Mouse (Mus musculus) liver, embryonic 16.5 days (tissue): ENCODE measurements around the gene Scn1a. TPM values are rescaled to one million over a fixed set of nuclear protein-coding genes. Genes with fewer than 3 reads are reported as not detected.

Source experiments
- ATAC-seq: fragments of 200-750 bp; cut with Nextera tagmentation; 2 replicates; pipeline ENCODE4 v1.8.0; 2017; ENCODE audit warnings: low read depth, mild to moderate bottlenecking, moderate number of reproducible peaks, moderate library complexity
- H3K27ac ChIP-seq: fragments of 300-500 bp; sonication (generic); 2 replicates; pipeline ENCODE4 v1.5.1; 2014; ENCODE audit warnings: mild to moderate bottlenecking, low read length
- H3K27me3 ChIP-seq: fragments of 300-500 bp; sonication (generic); 2 replicates; pipeline ENCODE4 v1.6.1; 2014; ENCODE audit warnings: low read depth, low read length, mixed read lengths; ENCODE audit not compliant: control insufficient read depth, insufficient read depth
- H3K36me3 ChIP-seq: fragments of 300-500 bp; sonication (generic); 2 replicates; pipeline ENCODE4 v1.6.1; 2014; ENCODE audit warnings: mild to moderate bottlenecking; ENCODE audit not compliant: control insufficient read depth, insufficient read depth
- H3K4me1 ChIP-seq: fragments of 300-500 bp; sonication (generic); 2 replicates; pipeline ENCODE4 v1.6.1; 2014; ENCODE audit warnings: low read depth, low read length, mixed read lengths; ENCODE audit not compliant: control insufficient read depth
- H3K4me2 ChIP-seq: fragments of 300-500 bp; sonication (generic); 2 replicates; pipeline ENCODE4 v1.6.1; 2014; ENCODE audit warnings: low read depth, low read length, mixed read lengths
- H3K4me3 ChIP-seq: fragments of 300-500 bp; sonication (generic); 2 replicates; pipeline ENCODE4 v1.5.1; 2014; ENCODE audit warnings: low read depth, mild to moderate bottlenecking, low read length
- H3K9ac ChIP-seq: fragments of 300-500 bp; sonication (generic); 2 replicates; pipeline ENCODE4 v1.6.1; 2014; ENCODE audit warnings: low read depth, low read length
- H3K9me3 ChIP-seq: fragments of 300-500 bp; sonication (generic); replicated peaks from 2 replicates; pipeline ENCODE4 v1.6.1; 2016; ENCODE audit warnings: low read length; ENCODE audit not compliant: control insufficient read depth
- WGBS: fragments of 180-500 bp; shearing (Covaris S2); extraction: QIAGEN DNeasy Blood & Tissue Kit; methylation state at CpG from one replicate; pipeline ENCODE4 v1.1.7; 2014; ENCODE audit not compliant: insufficient replicate concordance; 5-methylcytosine and 5-hydroxymethylcytosine counted together
- polyA plus RNA-seq: library from polyadenylated mRNA; unstranded; fragments of >200 nt; fragmentation: Nextera tagmentation; extraction: Ambion mirVana; gene quantifications from 2 replicates; pipeline ENCODE4 v1.2.1, GENCODE M21; 2015

Gene Scn1a
- polyA plus RNA-seq: not detected in 2 replicates

GRCm38 (mm10) chr2:66440711-66441110 lies at the start of gene Scn1a:
Gene Scn1a (minus strand): TSS chr2:66440840.
- 14% methylated on average over 7 of the region's 7 CpGs for WGBS
- H3K9ac ChIP-seq: no peak within 1 kb of the TSS
- no peaks in the 10 kb centered on the region for H3K4me1 ChIP-seq
- no peaks in the 10 kb centered on the region for H3K9me3 ChIP-seq
- no peak within 1 kb of the TSS for H3K27ac ChIP-seq
- no peaks in the 10 kb centered on the region for H3K36me3 ChIP-seq
- H3K4me3 ChIP-seq: no peak within 1 kb of the TSS
- ATAC-seq: no peak
- no peak within 1 kb of the TSS for H3K4me2 ChIP-seq
- no peaks in the 10 kb centered on the region for H3K27me3 ChIP-seq

- Histone ChIP-seq H3K9me3 (no peaks in the 10 kb centered on the region), H3K4me2 (no peak overlapping the region), H3K9ac (no peak overlapping the region), H3K27me3 (no peaks in the 10 kb centered on the region), H3K4me1 (no peaks in the 10 kb centered on the region), H3K4me3 (no peak overlapping the region), H3K27ac (no peak overlapping the region), H3K36me3 (no peaks in the 10 kb centered on the region)
- ATAC-seq: no peak
- WGBS: 34% methylated on average over 2 of the region's 2 CpGs
Measured at GRCm38 (mm10) chr2:66478395-66478794, 37.8 kb upstream of the Scn1a start.

GRCm38 (mm10) chr2:66473181-66473822 lies 32.7 kb upstream of the Scn1a start:
- no peak for ATAC-seq
- H3K4me1 ChIP-seq: no peaks in the 10 kb centered on the region
- no peak overlapping the region for H3K9ac ChIP-seq
- no peak overlapping the region for H3K27ac ChIP-seq
- no peak overlapping the region for H3K4me2 ChIP-seq
- no peaks in the 10 kb centered on the region for H3K36me3 ChIP-seq
- 29% methylated on average over 3 of the region's 3 CpGs for WGBS
- H3K4me3 ChIP-seq: no peak overlapping the region
- no peaks in the 10 kb centered on the region for H3K9me3 ChIP-seq
- no peaks in the 10 kb centered on the region for H3K27me3 ChIP-seq

- no peak overlapping the region for H3K4me3 ChIP-seq
- no peak for ATAC-seq
- H3K4me1 ChIP-seq: no peaks in the 10 kb centered on the region
- no peak overlapping the region for H3K4me2 ChIP-seq
- no peaks in the 10 kb centered on the region for H3K27me3 ChIP-seq
- H3K9me3 ChIP-seq: no peaks in the 10 kb centered on the region
- no peak overlapping the region for H3K27ac ChIP-seq
- WGBS: 71% methylated on average over 3 of the region's 3 CpGs
- no peaks in the 10 kb centered on the region for H3K36me3 ChIP-seq
- no peak overlapping the region for H3K9ac ChIP-seq
Measured at GRCm38 (mm10) chr2:66465484-66465883, 24.8 kb upstream of the Scn1a start.

- Histone ChIP-seq H3K36me3 (no peaks in the 10 kb centered on the region), H3K9me3 (no peaks in the 10 kb centered on the region), H3K4me3 (no peak overlapping the region), H3K4me2 (no peak overlapping the region), H3K27me3 (no peaks in the 10 kb centered on the region), H3K9ac (no peak overlapping the region), H3K4me1 (no peaks in the 10 kb centered on the region), H3K27ac (no peak overlapping the region)
- ATAC-seq: no peak
- WGBS: 59% methylated on average over 2 of the region's 2 CpGs
Measured at GRCm38 (mm10) chr2:66464874-66465458, 24.3 kb upstream of the Scn1a start.

GRCm38 (mm10) chr2:66463916-66464315 lies 23.3 kb upstream of the Scn1a start:
- Histone ChIP-seq H3K4me1 (no peaks in the 10 kb centered on the region), H3K9me3 (no peaks in the 10 kb centered on the region), H3K36me3 (no peaks in the 10 kb centered on the region), H3K27me3 (no peaks in the 10 kb centered on the region), H3K4me3 (no peak overlapping the region), H3K9ac (no peak overlapping the region), H3K27ac (no peak overlapping the region), H3K4me2 (no peak overlapping the region)
- 65% methylated on average over 6 of the region's 6 CpGs for WGBS
- ATAC-seq: no peak

GRCm38 (mm10) chr2:66462458-66462857 lies 21.8 kb upstream of the Scn1a start:
- Histone ChIP-seq H3K4me3 (no peak overlapping the region), H3K36me3 (no peaks in the 10 kb centered on the region), H3K9me3 (no peaks in the 10 kb centered on the region), H3K27ac (no peak overlapping the region), H3K27me3 (no peaks in the 10 kb centered on the region), H3K4me1 (no peaks in the 10 kb centered on the region), H3K4me2 (no peak overlapping the region), H3K9ac (no peak overlapping the region)
- ATAC-seq: no peak
- WGBS: 67% methylated on average over 1 of the region's 1 CpGs

GRCm38 (mm10) chr2:66439764-66440471 lies 722 bp downstream of the Scn1a start:
- ATAC-seq: no peak
- Histone ChIP-seq H3K9ac (no peak overlapping the region), H3K9me3 (no peaks in the 10 kb centered on the region), H3K27ac (no peak overlapping the region), H3K4me1 (no peaks in the 10 kb centered on the region), H3K4me3 (no peak overlapping the region), H3K36me3 (no peaks in the 10 kb centered on the region), H3K4me2 (no peak overlapping the region), H3K27me3 (no peaks in the 10 kb centered on the region)
- 10% methylated on average over 21 of the region's 21 CpGs for WGBS

- no peaks in the 10 kb centered on the region for H3K4me1 ChIP-seq
- H3K9me3 ChIP-seq: no peaks in the 10 kb centered on the region
- H3K4me2 ChIP-seq: no peak overlapping the region
- H3K27me3 ChIP-seq: no peaks in the 10 kb centered on the region
- ATAC-seq: no peak
- 55% methylated on average over 3 of the region's 3 CpGs for WGBS
- no peaks in the 10 kb centered on the region for H3K36me3 ChIP-seq
- H3K27ac ChIP-seq: no peak overlapping the region
- H3K4me3 ChIP-seq: no peak overlapping the region
- H3K9ac ChIP-seq: no peak overlapping the region
Measured at GRCm38 (mm10) chr2:66436286-66436685, 4.4 kb downstream of the Scn1a start.
